9 mouse cellular contexts compared by ENCODE assay signal in genomic region chr1:41157651-41158513, GRCm38 (mm10).
DNase-seq lines count a peak whose midpoint lies in the region; ATAC-seq and TF ChIP-seq lines count a peak whose summit lies in the region.
"Had no signal": no experiment of that assay in that cellular context is flagged by ENCODE, and none has a peak within 500 bp of the region (broad histone marks: within the 10 kb centered on the region; RNA-seq: fewer than 3 reads in every experiment).

No protein-coding gene starts in this region.

- no peak for TF ChIP-seq POLR2A in limb, embryonic 14.5 days (IDR thresholded peaks at IDR 0.05; ENCODE audit: borderline replicate concordance, extremely low read depth, insufficient read depth, insufficient read length)

- TF ChIP-seq CTCF in midbrain, postnatal 0 days (IDR thresholded peaks at IDR 0.05) = no peak

- H3K9ac ChIP-seq in limb, embryonic 14.5 days (ENCODE audit: low read depth, low read length, severe bottlenecking) = no peak overlapping the region
- 0 out of 2 replicates have a peak overlapping the region, but pooled peaks have one; percentile 11 for H3K9ac ChIP-seq in forebrain, embryonic 15.5 days (replicated peaks)
- no peak overlapping the region for H3K9ac ChIP-seq in midbrain, postnatal 0 days (replicated peaks; ENCODE audit: low read length, poor library complexity, severe bottlenecking)
- H3K9ac ChIP-seq: liver, embryonic 15.5 days had no signal

- no peaks in the 10 kb centered on the region for H3K9me3 ChIP-seq in limb, embryonic 14.5 days (ENCODE audit: control insufficient read depth, low read length)
- H3K9me3 ChIP-seq in limb, embryonic 10.5 days (replicated peaks) = no peaks in the 10 kb centered on the region
- H3K9me3 ChIP-seq in forebrain, embryonic 15.5 days = no peaks in the 10 kb centered on the region
- H3K9me3 ChIP-seq in midbrain, postnatal 0 days (ENCODE audit: low read length) = no peaks in the 10 kb centered on the region
- H3K9me3 ChIP-seq: liver, embryonic 15.5 days had no signal

- no peaks in the 10 kb centered on the region for H3K36me3 ChIP-seq in limb, embryonic 14.5 days (ENCODE audit: control insufficient read depth, insufficient read depth, low read length)
- H3K36me3 ChIP-seq in limb, embryonic 10.5 days = no peaks in the 10 kb centered on the region
- H3K36me3 ChIP-seq in forebrain, embryonic 15.5 days = no peaks in the 10 kb centered on the region
- no peaks in the 10 kb centered on the region for H3K36me3 ChIP-seq in midbrain, postnatal 0 days (ENCODE audit: insufficient read depth, low read length)
- H3K36me3 ChIP-seq: liver, embryonic 15.5 days had no signal

- 67% methylated on average over 20 of the region's 21 CpGs for WGBS in limb, embryonic 14.5 days
- WGBS in limb, embryonic 10.5 days = 80% methylated on average over 20 of the region's 21 CpGs
- WGBS in forebrain, embryonic 15.5 days = 6% methylated on average over 21 of the region's 21 CpGs
- whole genome bisulfite sequencing in midbrain, postnatal 0 days = 7% methylated on average over 20 of the region's 21 CpGs

- peak; percentile 73; the same call in 1 of the 2 replicates for ATAC-seq in limb, embryonic 14.5 days (ENCODE audit: low FRiP score, low read depth)
- ATAC-seq in forebrain, embryonic 15.5 days (replicated peaks) = peak; percentile 94
- ATAC-seq in midbrain, postnatal 0 days (ENCODE audit: low FRiP score) = peak; percentile 92

- H3K4me2 ChIP-seq in limb, embryonic 14.5 days (replicated peaks; ENCODE audit: low read depth, low read length, severe bottlenecking) = no peak overlapping the region
- peak overlapping the region; percentile 43 for H3K4me2 ChIP-seq in forebrain, embryonic 15.5 days (replicated peaks)
- peak overlapping the region; percentile 40 for H3K4me2 ChIP-seq in midbrain, postnatal 0 days (ENCODE audit: low read depth, low read length, poor library complexity, severe bottlenecking)
- H3K4me2 ChIP-seq: liver, embryonic 15.5 days had no signal

- no peak for DNase-seq in limb, embryonic 14.5 days (ENCODE audit: low spot score)
- DNase-seq in limb, embryonic 10.5 days (ENCODE audit: low spot score) = no peak
- peak; percentile 50 for DNase-seq in kidney, postnatal 10 days
- peak; percentile 79 for DNase-seq in midbrain, postnatal 0 days (ENCODE audit: low spot score)
- DNase-seq in adrenal gland, postnatal 14 days = no peak
- no peak for DNase-seq in thymus, postnatal 36 days
- no peak for DNase-seq in gastrocnemius, postnatal 14 days

- no peaks in the 10 kb centered on the region for H3K4me1 ChIP-seq in limb, embryonic 14.5 days (ENCODE audit: control insufficient read depth, insufficient read depth, low read length)
- no peaks in the 10 kb centered on the region for H3K4me1 ChIP-seq in limb, embryonic 10.5 days
- H3K4me1 ChIP-seq in forebrain, embryonic 15.5 days = peaks cover 56% of the 10 kb centered on the region
- no peaks in the 10 kb centered on the region for H3K4me1 ChIP-seq in midbrain, postnatal 0 days (ENCODE audit: insufficient read depth, low read length)
- H3K4me1 ChIP-seq: liver, embryonic 15.5 days had no signal

- H3K27ac ChIP-seq in limb, embryonic 14.5 days (replicated peaks; ENCODE audit: low read depth, low read length) = no peak overlapping the region
- no peak overlapping the region for H3K27ac ChIP-seq in limb, embryonic 10.5 days
- H3K27ac ChIP-seq in forebrain, embryonic 15.5 days (replicated peaks) = peak overlapping the region; percentile 86
- H3K27ac ChIP-seq in midbrain, postnatal 0 days (ENCODE audit: low read depth, low read length) = 0 out of 2 replicates have a peak overlapping the region, but pooled peaks have one; percentile 32
- H3K27ac ChIP-seq: liver, embryonic 15.5 days had no signal

- no peak overlapping the region for H3K4me3 ChIP-seq in limb, embryonic 14.5 days (replicated peaks; ENCODE audit: low read length)
- no peak overlapping the region for H3K4me3 ChIP-seq in limb, embryonic 10.5 days
- H3K4me3 ChIP-seq in forebrain, embryonic 15.5 days = peak overlapping the region; percentile 14; the same call in 1 of the 2 replicates
- peak overlapping the region; percentile 18 for H3K4me3 ChIP-seq in midbrain, postnatal 0 days (ENCODE audit: low read depth, low read length)
- H3K4me3 ChIP-seq: liver, embryonic 15.5 days had no signal

- H3K27me3 ChIP-seq in limb, embryonic 14.5 days (ENCODE audit: control insufficient read depth, insufficient read depth, low read length) = no peaks in the 10 kb centered on the region
- H3K27me3 ChIP-seq in limb, embryonic 10.5 days (ENCODE audit: low read depth, poor library complexity, severe bottlenecking) = no peaks in the 10 kb centered on the region
- H3K27me3 ChIP-seq in forebrain, embryonic 15.5 days = no peaks in the 10 kb centered on the region
- H3K27me3 ChIP-seq in midbrain, postnatal 0 days (ENCODE audit: insufficient read depth, low read length) = no peaks in the 10 kb centered on the region
- H3K27me3 ChIP-seq: liver, embryonic 15.5 days had no signal

- intact Hi-C loops in gastrocnemius, postnatal 14 days (cut with DNase I; ENCODE audit: low total_unique reads) = no loop called here

Comparison
In these comparisons a context has a peak if more than half of its experiments do, and no peak if none do; other contexts are left out.
1. DNase-seq: peak in kidney, postnatal 10 days (single experiment) and midbrain, postnatal 0 days (single experiment); none in limb, embryonic 14.5 days (single experiment), limb, embryonic 10.5 days (single experiment), adrenal gland, postnatal 14 days (single experiment), thymus, postnatal 36 days (0 of 2) and gastrocnemius, postnatal 14 days (single experiment).
2. H3K27ac ChIP-seq: peak in forebrain, embryonic 15.5 days (single experiment) and midbrain, postnatal 0 days (single experiment); none in limb, embryonic 14.5 days (single experiment) and limb, embryonic 10.5 days (single experiment).
3. H3K4me3 ChIP-seq: peak in forebrain, embryonic 15.5 days (single experiment) and midbrain, postnatal 0 days (single experiment); none in limb, embryonic 14.5 days (single experiment) and limb, embryonic 10.5 days (single experiment).
4. Peak in every context shown above with its lines, with median percentiles within 50 percentile points of each other: ATAC-seq.